Mouse (Mus musculus) midbrain, embryonic 12.5 days (tissue): ENCODE results near the gene Cmc1. TPM values are rescaled to one million over a fixed set of nuclear protein-coding genes. Genes with fewer than 3 reads are reported as not detected.

ENCODE experiments used
- ATAC-seq: fragments of 200-750 bp; cut with Nextera tagmentation; 2 replicates; pipeline ENCODE4 v1.8.0; 2017; ENCODE audit warnings: low read depth, moderate TSS enrichment, moderate library complexity; ENCODE audit not compliant: low FRiP score
- H3K27ac ChIP-seq: fragments of 300-500 bp; sonication (generic); replicated peaks from 2 replicates; pipeline ENCODE4 v1.5.1; 2016; ENCODE audit warnings: mild to moderate bottlenecking
- H3K27me3 ChIP-seq: fragments of 300-500 bp; sonication (generic); 2 replicates; pipeline ENCODE4 v1.6.1; 2016; ENCODE audit warnings: mild to moderate bottlenecking
- H3K36me3 ChIP-seq: fragments of 300-500 bp; sonication (generic); 2 replicates; pipeline ENCODE4 v1.6.1; 2016
- H3K4me1 ChIP-seq: fragments of 300-500 bp; sonication (generic); 2 replicates; pipeline ENCODE4 v1.6.1; 2016
- H3K4me2 ChIP-seq: fragments of 300-500 bp; sonication (generic); replicated peaks from 2 replicates; pipeline ENCODE4 v1.6.1; 2016; ENCODE audit warnings: mild to moderate bottlenecking, moderate library complexity
- H3K4me3 ChIP-seq: fragments of 300-500 bp; sonication (generic); 2 replicates; pipeline ENCODE4 v1.5.1; 2016; ENCODE audit warnings: mild to moderate bottlenecking
- H3K9ac ChIP-seq: fragments of 300-500 bp; sonication (generic); replicated peaks from 2 replicates; pipeline ENCODE4 v1.6.1; 2016; ENCODE audit warnings: mild to moderate bottlenecking, moderate library complexity
- H3K9me3 ChIP-seq: fragments of 300-500 bp; sonication (generic); 2 replicates; pipeline ENCODE4 v1.6.1; 2016; ENCODE audit warnings: mild to moderate bottlenecking
- WGBS: fragments of 180-500 bp; shearing (Covaris S2); methylation state at CpG from one replicate; pipeline ENCODE4 v1.1.7; 2016; 5-methylcytosine and 5-hydroxymethylcytosine counted together
- polyA plus RNA-seq: library from polyadenylated mRNA; unstranded; fragments of >200 nt; fragmentation: Nextera tagmentation; extraction: Ambion mirVana; gene quantifications from 2 replicates; pipeline ENCODE4 v1.2.1, GENCODE M21; 2016

Gene Cmc1
- polyA plus RNA-seq, 1 experiment from 2014 or later: 45.0 TPM

DNA sequence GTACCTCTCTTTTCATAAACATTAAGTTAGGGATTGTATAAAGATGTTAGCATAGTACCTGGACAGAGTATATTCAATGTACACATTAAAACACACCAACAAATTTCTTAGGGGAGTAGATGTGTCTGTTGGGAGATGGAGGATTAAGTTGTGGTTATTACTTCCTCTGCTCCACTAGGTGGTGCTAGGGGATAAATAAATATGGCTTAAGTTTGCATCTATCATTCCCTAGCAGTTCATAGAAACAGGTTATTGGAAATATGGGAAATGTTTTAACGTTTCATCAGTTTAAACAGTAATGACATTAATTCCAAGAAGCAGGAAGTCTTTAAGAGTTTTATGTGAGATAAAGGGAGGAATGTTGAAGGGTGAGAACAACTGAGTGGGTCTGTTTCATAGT, 96.7 kb downstream of the Cmc1 start:
- no peaks in the 10 kb centered on the region for H3K27me3 ChIP-seq
- H3K4me3 ChIP-seq: no peak overlapping the region
- H3K4me2 ChIP-seq: no peak overlapping the region
- no peak overlapping the region for H3K27ac ChIP-seq
- no peaks in the 10 kb centered on the region for H3K4me1 ChIP-seq
- no peaks in the 10 kb centered on the region for H3K9me3 ChIP-seq
- H3K9ac ChIP-seq: no peak overlapping the region
- H3K36me3 ChIP-seq: peaks cover 30% of the 10 kb centered on the region
- no peak for ATAC-seq
- 45% methylated on average over 1 of the region's 1 CpGs for WGBS

DNA sequence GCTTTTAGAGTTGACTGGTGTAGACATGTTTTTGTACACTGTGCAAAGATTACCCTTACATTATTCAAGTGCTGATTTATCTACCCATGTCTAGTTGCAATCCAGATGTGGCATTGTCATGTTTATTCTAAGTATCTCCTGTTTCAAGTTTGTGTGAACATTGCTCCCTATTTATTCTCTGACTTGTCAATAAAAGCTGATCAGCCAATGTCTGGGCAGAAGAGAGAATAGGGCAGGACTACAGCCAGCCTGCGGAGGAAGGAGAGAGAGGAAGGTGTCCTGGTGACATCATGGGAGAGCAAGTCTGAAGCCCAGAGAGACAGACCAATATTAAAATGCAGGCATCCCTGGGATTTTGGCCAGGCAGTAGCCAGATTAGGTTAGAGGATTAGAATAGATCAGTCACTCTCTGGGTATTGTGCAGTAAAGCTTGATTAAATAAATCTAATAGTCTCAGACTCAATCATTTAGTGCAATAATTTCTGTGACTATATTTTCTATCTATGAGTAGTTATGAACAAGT, 104.9 kb downstream of the Cmc1 start:
- no peak overlapping the region for H3K4me2 ChIP-seq
- H3K27ac ChIP-seq: no peak overlapping the region
- ATAC-seq: no peak
- H3K36me3 ChIP-seq: peaks cover 7% of the 10 kb centered on the region
- no peak overlapping the region for H3K4me3 ChIP-seq
- H3K27me3 ChIP-seq: no peaks in the 10 kb centered on the region
- H3K9ac ChIP-seq: no peak overlapping the region
- WGBS: 52% methylated on average over 1 of the region's 1 CpGs
- peaks cover 15% of the 10 kb centered on the region for H3K4me1 ChIP-seq
- no peaks in the 10 kb centered on the region for H3K9me3 ChIP-seq

DNA sequence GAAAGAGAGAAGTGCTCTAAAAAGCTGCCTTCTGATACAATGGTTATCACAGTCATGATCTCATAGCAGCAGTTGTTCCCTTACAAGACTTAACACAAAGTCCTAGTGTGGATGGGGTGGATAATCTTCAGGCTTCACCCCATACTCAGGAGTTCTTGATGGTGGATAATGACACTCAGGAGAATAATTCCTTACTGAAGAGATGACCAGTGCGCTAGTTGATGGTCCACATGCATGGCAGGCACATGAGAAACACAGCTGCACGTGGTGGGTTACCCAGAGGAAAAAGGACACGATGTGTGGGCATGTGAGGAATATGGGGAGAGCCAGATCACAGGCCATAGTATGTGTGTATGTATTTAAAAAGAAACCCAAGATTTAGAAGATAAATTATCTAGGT, 106.4 kb downstream of the Cmc1 start:
- no peak for ATAC-seq
- Histone ChIP-seq H3K4me3 (no peak overlapping the region), H3K4me2 (no peak overlapping the region), H3K27me3 (no peaks in the 10 kb centered on the region), H3K9ac (no peak overlapping the region), H3K36me3 (peaks cover 3% of the 10 kb centered on the region; the same call in 1 of the 2 replicates), H3K9me3 (no peaks in the 10 kb centered on the region), H3K4me1 (peaks cover 15% of the 10 kb centered on the region), H3K27ac (no peak overlapping the region)
- WGBS: 94% methylated on average over 3 of the region's 3 CpGs

DNA sequence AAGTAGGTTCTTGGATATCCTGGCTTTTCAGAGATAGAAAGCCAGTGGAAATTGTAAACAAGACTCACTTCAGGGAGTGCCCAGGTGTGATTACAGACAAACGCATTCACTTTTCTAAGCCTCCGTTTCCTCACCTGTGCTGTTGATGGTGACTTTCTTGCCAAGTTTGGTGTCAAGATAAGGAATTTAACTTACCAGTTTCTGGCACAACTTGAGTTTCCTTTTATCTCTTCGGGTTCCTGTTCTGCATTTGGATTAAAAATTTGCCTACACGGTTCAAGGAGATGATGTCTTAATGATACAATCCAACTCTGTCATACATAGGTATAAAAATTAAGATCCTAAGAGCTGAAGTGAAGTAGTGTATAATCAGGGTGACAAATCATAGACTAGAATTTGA, 107.2 kb downstream of the Cmc1 start:
- H3K9ac ChIP-seq: no peak overlapping the region
- no peaks in the 10 kb centered on the region for H3K27me3 ChIP-seq
- no peak overlapping the region for H3K4me3 ChIP-seq
- ATAC-seq: no peak
- H3K9me3 ChIP-seq: no peaks in the 10 kb centered on the region
- no peaks in the 10 kb centered on the region for H3K36me3 ChIP-seq
- 91% methylated on average over 4 of the region's 4 CpGs for WGBS
- H3K4me2 ChIP-seq: no peak overlapping the region
- H3K4me1 ChIP-seq: peaks cover 15% of the 10 kb centered on the region
- no peak overlapping the region for H3K27ac ChIP-seq

DNA sequence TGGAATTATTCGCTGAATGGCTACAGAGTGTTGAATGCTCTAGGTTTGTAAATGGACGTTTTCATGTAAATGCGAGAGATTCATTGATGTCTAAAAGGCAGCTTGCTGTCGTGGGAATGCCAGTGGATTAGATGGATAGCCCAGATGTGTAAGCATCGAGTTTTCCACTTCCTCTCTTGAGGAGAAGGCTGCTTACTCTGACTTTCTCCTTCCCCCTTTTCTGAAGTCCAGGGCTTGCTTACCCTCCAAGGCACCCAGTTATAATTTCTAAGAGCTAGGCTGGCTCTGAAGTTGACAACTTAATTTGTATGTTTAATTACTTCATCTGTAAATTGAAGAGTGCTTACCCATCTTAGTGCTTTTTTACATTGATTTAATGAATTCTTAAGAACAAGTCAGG, 108.3 kb downstream of the Cmc1 start:
- Histone ChIP-seq H3K4me1 (peaks cover 15% of the 10 kb centered on the region), H3K27ac (no peak overlapping the region), H3K36me3 (no peaks in the 10 kb centered on the region), H3K27me3 (no peaks in the 10 kb centered on the region), H3K4me2 (peak overlapping the region; percentile 71), H3K9ac (peak overlapping the region; percentile 83), H3K4me3 (peak overlapping the region; percentile 82), H3K9me3 (no peaks in the 10 kb centered on the region)
- 26% methylated on average over 5 of the region's 5 CpGs for WGBS
- no peak for ATAC-seq

DNA sequence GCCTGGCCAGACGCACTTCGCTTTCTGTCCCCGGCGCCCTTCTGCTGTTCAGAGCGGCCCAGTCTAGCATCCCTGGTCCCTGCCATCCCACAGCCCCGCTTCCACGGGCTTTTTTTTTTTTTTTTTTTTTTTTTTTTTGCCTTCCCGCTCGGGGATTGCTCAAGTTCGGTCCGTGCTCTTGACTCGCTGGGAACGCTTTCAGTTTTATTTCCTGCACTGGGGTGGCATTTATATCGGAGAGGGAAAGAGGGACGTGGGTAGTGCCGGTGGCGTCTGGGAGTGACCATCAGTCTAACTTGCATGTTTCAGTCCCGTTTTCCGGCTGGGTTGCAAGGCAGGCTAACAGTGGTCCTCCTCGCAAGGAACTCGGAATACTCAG, 109.0 kb downstream of the Cmc1 start:
- peak overlapping the region; percentile 82 for H3K4me3 ChIP-seq
- 2% methylated on average over 21 of the region's 21 CpGs for WGBS
- peak overlapping the region; percentile 94 for H3K27ac ChIP-seq
- H3K27me3 ChIP-seq: no peaks in the 10 kb centered on the region
- peak overlapping the region; percentile 71 for H3K4me2 ChIP-seq
- ATAC-seq: no peak
- H3K36me3 ChIP-seq: no peaks in the 10 kb centered on the region
- H3K9me3 ChIP-seq: no peaks in the 10 kb centered on the region
- H3K9ac ChIP-seq: peak overlapping the region; percentile 83
- H3K4me1 ChIP-seq: peaks cover 15% of the 10 kb centered on the region

DNA sequence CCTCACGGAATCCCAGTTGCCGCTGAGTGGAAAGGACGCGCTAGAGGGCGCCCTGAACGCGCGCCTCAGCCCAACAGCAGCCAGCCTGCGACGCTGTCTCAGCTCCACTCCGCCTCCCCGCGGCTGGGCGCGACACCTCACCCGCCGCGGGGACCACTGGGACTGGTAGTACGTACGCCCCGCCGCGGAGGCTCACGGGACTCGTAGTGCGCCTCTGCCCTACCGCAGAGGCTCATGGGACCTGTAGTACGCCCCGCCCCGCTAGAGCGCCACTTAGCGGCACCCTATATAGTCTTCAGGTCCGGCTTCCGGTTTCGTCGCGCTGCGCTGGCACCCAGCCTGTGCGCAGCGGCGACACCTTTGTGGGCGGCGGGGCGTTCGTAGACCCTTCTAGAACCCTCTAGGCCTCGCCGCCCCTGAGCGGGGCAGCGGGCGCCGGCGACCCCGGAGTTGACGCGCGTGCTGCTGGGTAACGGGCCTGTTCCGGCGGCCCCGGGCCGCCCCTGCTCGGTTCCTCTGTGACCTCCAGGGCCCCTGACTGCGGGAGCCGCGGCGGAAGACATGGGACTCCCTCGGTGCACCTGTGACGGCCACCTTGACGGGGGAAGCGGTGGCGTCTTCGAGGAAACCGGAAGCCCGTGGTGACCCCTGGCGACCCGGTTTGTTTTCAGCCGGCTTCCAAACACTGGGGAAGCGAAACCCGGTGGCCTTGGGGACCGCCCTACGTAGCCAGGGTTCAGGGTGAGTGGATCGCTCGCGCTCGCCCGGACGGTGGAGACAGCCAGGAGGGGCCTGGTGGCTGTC, 109.6 kb downstream of the Cmc1 start, which contains the start of gene Azi2:
TSS of gene Azi2 (plus strand) at position 282 of the 804 bp plus-strand sequence.
- WGBS: under 1% methylated on average over 77 of the region's 87 CpGs
- Histone ChIP-seq H3K27me3 (no peaks in the 10 kb centered on the region), H3K27ac (peak within 1 kb of the TSS; percentile 94), H3K4me1 (peaks cover 15% of the 10 kb centered on the region), H3K4me2 (peak within 1 kb of the TSS; percentile 71), H3K9me3 (no peaks in the 10 kb centered on the region), H3K9ac (peak within 1 kb of the TSS; percentile 83), H3K4me3 (peak within 1 kb of the TSS; percentile 82), H3K36me3 (no peaks in the 10 kb centered on the region)
- peak; percentile 98 for ATAC-seq

DNA sequence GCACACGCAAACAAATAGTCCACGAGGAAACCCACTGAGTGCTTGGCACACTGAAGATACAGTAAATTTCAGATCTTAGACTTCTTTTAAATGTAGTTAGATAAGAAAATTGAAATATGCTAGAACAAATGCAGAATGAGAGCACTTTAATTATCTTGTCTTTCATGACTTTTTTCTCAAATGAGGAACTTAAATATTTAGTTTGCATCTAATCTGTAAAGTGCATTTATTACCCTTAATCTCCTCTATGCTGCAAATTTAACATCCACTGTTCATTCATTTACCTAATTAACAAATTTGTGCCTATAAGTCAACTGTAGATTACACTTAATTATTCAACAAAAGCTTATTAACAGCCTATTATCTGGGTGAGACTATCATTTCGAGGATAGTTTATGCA, 115.0 kb downstream of the Cmc1 start:
- Histone ChIP-seq H3K4me2 (no peak overlapping the region), H3K4me3 (no peak overlapping the region), H3K9ac (no peak overlapping the region), H3K36me3 (no peaks in the 10 kb centered on the region), H3K4me1 (no peaks in the 10 kb centered on the region), H3K27ac (no peak overlapping the region), H3K27me3 (no peaks in the 10 kb centered on the region), H3K9me3 (no peaks in the 10 kb centered on the region)
- no peak for ATAC-seq
- 90% methylated on average over 3 of the region's 3 CpGs for WGBS

DNA sequence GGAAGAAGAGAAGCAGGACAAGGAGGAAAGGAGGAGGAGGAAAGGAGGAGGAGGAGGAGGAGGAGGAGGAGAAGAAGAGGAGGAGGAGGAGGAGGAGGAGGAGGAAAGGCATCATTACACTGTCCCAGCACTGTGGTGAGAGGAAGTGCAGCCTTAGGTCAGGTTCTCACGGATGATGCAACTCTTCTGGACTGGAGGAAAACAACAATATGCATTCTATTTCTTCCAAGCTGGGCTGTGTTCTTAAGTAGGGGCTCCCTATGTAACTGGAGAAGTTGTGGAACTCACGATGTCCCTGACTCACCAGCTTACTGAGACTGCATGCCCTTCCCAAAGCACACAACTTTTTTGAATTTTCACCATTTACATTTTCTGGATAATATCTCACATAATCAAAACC, 118.3 kb downstream of the Cmc1 start:
- whole genome bisulfite sequencing: 54% methylated on average over 2 of the region's 2 CpGs
- no peaks in the 10 kb centered on the region for H3K27me3 ChIP-seq
- H3K4me3 ChIP-seq: no peak overlapping the region
- H3K9ac ChIP-seq: no peak overlapping the region
- no peak overlapping the region for H3K27ac ChIP-seq
- H3K36me3 ChIP-seq: no peaks in the 10 kb centered on the region
- no peak overlapping the region for H3K4me2 ChIP-seq
- no peaks in the 10 kb centered on the region for H3K4me1 ChIP-seq
- ATAC-seq: no peak
- no peaks in the 10 kb centered on the region for H3K9me3 ChIP-seq

DNA sequence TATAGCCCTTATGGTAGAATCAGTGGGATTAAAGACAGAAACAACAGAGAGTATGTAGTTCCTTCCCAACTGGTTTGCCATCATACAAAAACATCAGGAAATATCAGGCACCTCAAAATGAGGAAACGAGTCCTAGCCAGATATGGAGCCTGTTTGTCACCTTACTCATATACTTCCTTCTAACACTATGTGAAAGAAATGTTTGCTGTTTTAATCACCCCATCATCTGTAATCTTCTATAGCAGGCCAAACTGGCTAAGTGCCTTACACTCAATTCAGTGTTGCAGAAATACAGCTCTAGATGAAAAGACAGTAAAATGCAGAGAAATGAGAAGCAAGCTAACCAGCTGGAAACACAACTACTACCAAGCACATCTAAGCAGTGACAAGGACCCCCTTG, 119.7 kb downstream of the Cmc1 start:
- no peak for ATAC-seq
- no peak overlapping the region for H3K27ac ChIP-seq
- H3K9ac ChIP-seq: no peak overlapping the region

DNA sequence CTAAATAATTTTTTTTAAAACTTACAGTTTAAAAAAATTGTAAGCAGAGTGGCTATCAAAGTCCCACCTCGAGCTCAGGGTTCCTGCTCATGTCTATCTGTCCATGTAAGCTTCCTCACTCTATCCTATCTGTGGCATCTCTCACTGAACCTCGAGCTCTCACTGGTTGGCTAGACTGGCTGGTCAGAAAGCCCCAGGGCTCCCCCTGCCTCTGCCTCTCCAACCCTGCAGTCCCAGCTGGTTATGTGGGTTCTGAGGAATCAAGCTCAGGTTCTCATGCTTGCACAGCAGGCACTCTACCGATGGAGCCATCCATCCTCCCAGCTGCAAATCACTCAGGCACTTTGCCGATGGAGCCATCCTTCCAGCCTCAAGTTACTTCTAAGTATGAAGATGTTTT, 120.5 kb downstream of the Cmc1 start:
- 60% methylated on average over 4 of the region's 4 CpGs for WGBS
- H3K4me3 ChIP-seq: no peak overlapping the region
- no peak overlapping the region for H3K4me2 ChIP-seq
- H3K27me3 ChIP-seq: no peaks in the 10 kb centered on the region
- no peak overlapping the region for H3K27ac ChIP-seq
- no peak overlapping the region for H3K9ac ChIP-seq
- no peaks in the 10 kb centered on the region for H3K4me1 ChIP-seq
- no peak for ATAC-seq
- H3K36me3 ChIP-seq: no peaks in the 10 kb centered on the region
- no peaks in the 10 kb centered on the region for H3K9me3 ChIP-seq

More for the DNA sequence above, 119.7 kb downstream of the Cmc1 start:
- H3K36me3 ChIP-seq: no peaks in the 10 kb centered on the region
- no peak overlapping the region for H3K4me3 ChIP-seq
- WGBS: 90% methylated on average over 1 of the region's 1 CpGs
- H3K9me3 ChIP-seq: no peaks in the 10 kb centered on the region
- H3K4me1 ChIP-seq: no peaks in the 10 kb centered on the region
- H3K4me2 ChIP-seq: no peak overlapping the region
- no peaks in the 10 kb centered on the region for H3K27me3 ChIP-seq

DNA sequence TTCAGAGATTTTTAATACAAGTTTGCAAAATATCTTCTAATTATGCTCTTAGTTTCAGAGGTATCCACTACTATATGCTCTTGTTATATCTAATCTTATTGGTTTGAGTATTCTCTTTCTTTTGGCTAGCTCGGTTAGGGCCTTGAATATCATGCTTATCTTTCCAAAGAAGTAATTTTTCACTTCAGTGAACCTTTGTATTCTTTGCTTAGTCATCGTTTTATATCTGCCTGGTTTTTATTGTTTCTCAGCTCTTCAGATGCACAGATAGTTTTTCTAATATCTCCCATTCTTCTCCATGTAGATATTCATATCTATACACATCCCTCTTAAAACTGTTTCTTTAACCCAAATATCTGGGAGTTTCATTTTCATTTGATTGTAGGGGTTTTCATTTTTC, 125.0 kb downstream of the Cmc1 start:
- H3K27me3 ChIP-seq: no peaks in the 10 kb centered on the region
- no peak overlapping the region for H3K4me2 ChIP-seq
- H3K4me3 ChIP-seq: no peak overlapping the region
- H3K9ac ChIP-seq: no peak overlapping the region
- no peaks in the 10 kb centered on the region for H3K36me3 ChIP-seq
- no peak for ATAC-seq
- WGBS: 78% methylated on average over 2 of the region's 2 CpGs
- no peaks in the 10 kb centered on the region for H3K4me1 ChIP-seq
- no peak overlapping the region for H3K27ac ChIP-seq
- H3K9me3 ChIP-seq: no peaks in the 10 kb centered on the region
